Mouse (Mus musculus) CH12.LX (cell line): ENCODE measurements around the gene Tbc1d22a. TPM values are rescaled to one million over a fixed set of nuclear protein-coding genes. Genes with fewer than 3 reads are reported as not detected.

Experiments
- DNase-seq: peaks from one replicate; pipeline ENCODE4 v3.0.0-alpha.2; 2013; ENCODE audit errors: extremely low read depth
- H3K27ac ChIP-seq: 2 replicates; pipeline ENCODE4 v1.5.1; 2012; ENCODE audit warnings: low read depth, mild to moderate bottlenecking, control low read depth, moderate library complexity; ENCODE audit not compliant: insufficient read depth
- H3K27me3 ChIP-seq: replicated peaks from 2 replicates; pipeline ENCODE3; 2012; ENCODE audit warnings: inconsistent platforms
- H3K36me3 ChIP-seq, 2 experiments: replicated peaks in 1 of 2; 2 replicates each; pipeline versions ENCODE3 to v1.6.1; 2012; ENCODE audit warnings: inconsistent platforms in 1 of 2, low read length in 1 of 2, mild to moderate bottlenecking in 1 of 2, mixed read lengths in 1 of 2, moderate library complexity in 1 of 2; ENCODE audit not compliant: control insufficient read depth in 1 of 2, insufficient read depth in 1 of 2
- H3K4me1 ChIP-seq, 2 experiments: 2 replicates each; pipeline ENCODE4 v1.6.1; 2012; ENCODE audit warnings: inconsistent platforms in 1 of 2, moderate library complexity in 1 of 2; ENCODE audit not compliant: insufficient read depth in 2 of 2, control insufficient read depth in 1 of 2
- H3K4me2 ChIP-seq: 2 replicates; pipeline ENCODE4 v1.6.1; 2012; ENCODE audit warnings: low read depth, mild to moderate bottlenecking, control low read depth; ENCODE audit not compliant: poor library complexity, insufficient read depth, severe bottlenecking
- H3K4me3 ChIP-seq, 3 experiments: fragments of 150-350 bp in 1 of 3; sonication (generic) in 1 of 3; replicated peaks in 1 of 3; 2 replicates each; pipeline versions ENCODE3 to v1.5.1; 2011 to 2012; ENCODE audit warnings: low read depth in 2 of 3, low read length in 2 of 3, mild to moderate bottlenecking in 2 of 3, moderate library complexity in 2 of 3, control low read depth in 1 of 3, improper control_type of control experiment in 1 of 3, inconsistent platforms in 1 of 3, mixed read lengths in 1 of 3; ENCODE audit not compliant: poor library complexity in 1 of 3
- H3K79me2 ChIP-seq: replicated peaks from 2 replicates; pipeline ENCODE4 v1.6.1; 2012; ENCODE audit warnings: mild to moderate bottlenecking, moderate library complexity; ENCODE audit not compliant: control insufficient read depth, poor library complexity, insufficient read depth, severe bottlenecking; ENCODE audit errors: extremely low read depth
- H3K9ac ChIP-seq: 2 replicates; pipeline ENCODE4 v1.6.1; 2012; ENCODE audit warnings: low read depth, mild to moderate bottlenecking, control low read depth, moderate library complexity; ENCODE audit not compliant: insufficient read depth
- H3K9me3 ChIP-seq: replicated peaks from 2 replicates; pipeline ENCODE3; 2012; ENCODE audit warnings: low read length, inconsistent platforms, mixed read lengths
- BHLHE40 ChIP-seq: IDR thresholded peaks from 2 replicates; pipeline ENCODE4 v1.6.1; 2011; ENCODE audit warnings: mild to moderate bottlenecking, low read depth, low read length, improper control_type of control experiment
- CHD1 ChIP-seq: IDR thresholded peaks from 2 replicates; pipeline ENCODE4 v1.6.1; 2012; ENCODE audit warnings: low read depth, low read length, improper control_type of control experiment, inconsistent platforms
- CTCF ChIP-seq, 2 experiments: IDR thresholded peaks in 1 of 2; conservative IDR thresholded peaks in 1 of 2; 2 replicates each; pipeline ENCODE4 v1.5.1; 2011 to 2012; ENCODE audit warnings: low read depth in 2 of 2, low read length in 2 of 2, improper control_type of control experiment in 1 of 2, inconsistent platforms in 1 of 2, mild to moderate bottlenecking in 1 of 2, moderate library complexity in 1 of 2
- E2F4 ChIP-seq: IDR thresholded peaks from 2 replicates; pipeline ENCODE4 v1.6.1; 2011; ENCODE audit warnings: low read depth, low read length, improper control_type of control experiment; ENCODE audit not compliant: insufficient replicate concordance
- ELF1 ChIP-seq: IDR thresholded peaks from 2 replicates; pipeline ENCODE4 v1.6.1; 2014; ENCODE audit warnings: low read depth, mild to moderate bottlenecking, inconsistent platforms, low read length, improper control_type of control experiment
- ETS1 ChIP-seq: conservative IDR thresholded peaks from 2 replicates; pipeline ENCODE4 v1.6.1; 2012; ENCODE audit warnings: low read depth, mild to moderate bottlenecking, inconsistent platforms, low read length, improper control_type of control experiment, moderate library complexity
- GABPA ChIP-seq: IDR thresholded peaks from 2 replicates; pipeline ENCODE4 v1.6.1; 2012; ENCODE audit warnings: low read depth, low read length, improper control_type of control experiment, inconsistent platforms; ENCODE audit not compliant: insufficient replicate concordance
- HCFC1 ChIP-seq: IDR thresholded peaks from 2 replicates; pipeline ENCODE4 v1.6.1; 2012; ENCODE audit warnings: low read depth, mild to moderate bottlenecking, inconsistent platforms, low read length, improper control_type of control experiment
- JUN ChIP-seq: IDR thresholded peaks from 2 replicates; pipeline ENCODE4 v1.6.1; 2011; ENCODE audit warnings: low read depth, mild to moderate bottlenecking, low read length, improper control_type of control experiment, moderate library complexity; ENCODE audit not compliant: insufficient read depth
- JUND ChIP-seq: conservative IDR thresholded peaks from 2 replicates; pipeline ENCODE4 v1.6.1; 2011; ENCODE audit warnings: low read depth, low read length, improper control_type of control experiment
- KAT2A ChIP-seq: IDR thresholded peaks from 2 replicates; pipeline ENCODE4 v1.6.1; 2012; ENCODE audit warnings: low read length, improper control_type of control experiment, inconsistent platforms; ENCODE audit not compliant: insufficient replicate concordance
- MAFK ChIP-seq: IDR thresholded peaks from 2 replicates; pipeline ENCODE4 v1.6.1; 2011; ENCODE audit warnings: low read length, improper control_type of control experiment; ENCODE audit not compliant: insufficient replicate concordance
- MAZ ChIP-seq: IDR thresholded peaks from 2 replicates; pipeline ENCODE4 v1.6.1; 2012; ENCODE audit warnings: low read depth, mild to moderate bottlenecking, inconsistent platforms, low read length, improper control_type of control experiment, moderate library complexity
- MXI1 ChIP-seq: IDR thresholded peaks from 2 replicates; pipeline ENCODE4 v1.6.1; 2011; ENCODE audit warnings: mild to moderate bottlenecking, low read depth, low read length, improper control_type of control experiment
- MYC ChIP-seq: IDR thresholded peaks from 2 replicates; pipeline ENCODE4 v1.6.1; 2011; ENCODE audit warnings: low read depth, mild to moderate bottlenecking, improper control_type of control experiment, low read length
- NELFE ChIP-seq: IDR thresholded peaks from 2 replicates; pipeline ENCODE4 v1.6.1; 2011; ENCODE audit warnings: low read depth, low read length, improper control_type of control experiment
- POLR2A ChIP-seq: IDR thresholded peaks from 2 replicates; pipeline ENCODE4 v1.6.1; 2011; ENCODE audit warnings: low read depth, mild to moderate bottlenecking, improper control_type of control experiment, low read length
- RAD21 ChIP-seq: IDR thresholded peaks from 2 replicates; pipeline ENCODE4 v1.6.1; 2011; ENCODE audit warnings: low read depth, mild to moderate bottlenecking, low read length, improper control_type of control experiment, moderate library complexity
- RCOR1 ChIP-seq: conservative IDR thresholded peaks from 2 replicates; pipeline ENCODE4 v1.6.1; 2012; ENCODE audit warnings: low read depth, mild to moderate bottlenecking, inconsistent platforms, low read length, improper control_type of control experiment
- SMC3 ChIP-seq: IDR thresholded peaks from 2 replicates; pipeline ENCODE4 v1.6.1; 2011; ENCODE audit warnings: low read depth, low read length, improper control_type of control experiment
- TCF12 ChIP-seq: IDR thresholded peaks from 2 replicates; pipeline ENCODE4 v1.6.1; 2014; ENCODE audit warnings: low read depth, mild to moderate bottlenecking, inconsistent platforms, low read length, improper control_type of control experiment
- UBTF ChIP-seq: IDR thresholded peaks from 2 replicates; pipeline ENCODE4 v1.6.1; 2012; ENCODE audit warnings: low read depth, mild to moderate bottlenecking, inconsistent platforms, low read length, improper control_type of control experiment, moderate library complexity
- USF2 ChIP-seq: conservative IDR thresholded peaks from 2 replicates; pipeline ENCODE4 v1.6.1; 2011; ENCODE audit warnings: low read depth, low read length, improper control_type of control experiment
- ZC3H11A ChIP-seq: IDR thresholded peaks from 2 replicates; pipeline ENCODE4 v1.6.1; 2012; ENCODE audit warnings: low read depth, mild to moderate bottlenecking, inconsistent platforms, low read length, improper control_type of control experiment
- ZKSCAN1 ChIP-seq: IDR thresholded peaks from 2 replicates; pipeline ENCODE4 v1.6.1; 2012; ENCODE audit warnings: low read depth, inconsistent platforms, low read length, improper control_type of control experiment, borderline replicate concordance
- ZMIZ1 ChIP-seq: IDR thresholded peaks from 2 replicates; pipeline ENCODE4 v1.6.1; 2012; ENCODE audit warnings: low read depth, mild to moderate bottlenecking, inconsistent platforms, low read length, improper control_type of control experiment
- ZNF384 ChIP-seq: IDR thresholded peaks from 2 replicates; pipeline ENCODE4 v1.6.1; 2012; ENCODE audit warnings: low read depth, low read length, improper control_type of control experiment, inconsistent platforms
- dilution Hi-C: fragments of 300-500 bp; cut with MboI; formaldehyde crosslinking; loops from 2 replicates; pipeline ENCODE4 v1.14.3; 2020; ENCODE audit warnings: low sequenced_read_pairs; ENCODE audit not compliant: extremely low pct_unique_long_range_greater_than_20kb, extremely low pct_ligation_motif_present
- in situ Hi-C: fragments of 300-500 bp; cut with MboI; formaldehyde crosslinking; loops from 3 replicates; pipeline ENCODE4 v1.14.3; 2019; ENCODE audit warnings: low sequenced_read_pairs, low pct_ligation_motif_present, low pct_unique_long_range_greater_than_20kb, mixed read lengths
- polyA plus RNA-seq: library from polyadenylated mRNA; unstranded; fragments of >175 nt; gene quantifications from 2 replicates; pipeline ENCODE4 v1.2.1, GENCODE M21; 2012; ENCODE audit warnings: low read depth; ENCODE audit not compliant: insufficient read length
- total RNA-seq, 2 experiments: library from RNA; depleted of rRNA; stranded (reverse); fragments of 300-350 nt in 1 of 2; fragments of >200 nt in 1 of 2; gene quantifications; 2 replicates each; pipeline ENCODE4 v1.2.3; 2012 to 2014

Tbc1d22a gene
- total and polyA plus RNA-seq, 3 experiments, result 17.6 to 20.2 (median 19.4) TPM

DNA sequence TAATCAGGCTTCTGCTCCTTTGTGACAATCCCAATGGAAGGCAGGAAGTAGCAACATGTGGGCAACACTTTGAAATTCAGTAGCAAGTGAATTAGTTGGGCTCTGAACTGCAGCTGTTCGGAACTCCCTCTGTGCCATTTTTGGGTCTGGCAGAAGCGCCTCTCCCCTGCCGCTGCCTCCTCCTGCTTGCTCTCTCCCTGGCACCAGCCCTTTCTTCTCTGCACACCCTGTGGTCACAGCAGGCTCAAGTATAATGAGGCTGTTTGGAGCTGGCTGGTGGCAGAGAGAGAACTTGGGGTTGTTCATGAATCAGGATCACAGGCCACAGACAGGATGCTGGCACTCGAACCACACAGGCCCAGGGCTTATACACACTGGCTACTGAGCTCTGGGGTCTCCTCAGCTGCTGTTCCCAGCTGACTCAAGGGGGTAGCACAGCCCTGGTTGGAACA, 42.5 kb downstream of the Tbc1d22a start:
- Histone ChIP-seq H3K4me1 (peaks cover 0 to 13% of the 10 kb centered on the region in 2 experiments; a peak in 1 of 4 replicates), H3K79me2 (no peaks in the 10 kb centered on the region), H3K27me3 (no peaks in the 10 kb centered on the region), H3K9me3 (no peaks in the 10 kb centered on the region), H3K4me3 (no peak overlapping the region), H3K36me3 (peaks cover 0 to 52% of the 10 kb centered on the region in 2 experiments), H3K9ac (no peak overlapping the region), H3K27ac (no peak overlapping the region), H3K4me2 (no peak overlapping the region)
- no peak for DNase-seq
- in situ Hi-C loops (no loop called here), dilution Hi-C loops (no loop called here)
- TF ChIP-seq ELF1 (no peak), ETS1 (no peak), JUN (no peak), TCF12 (no peak), CHD1 (no peak), USF2 (no peak), MAZ (no peak), RAD21 (no peak), HCFC1 (no peak), NELFE (no peak), KAT2A (no peak), MAFK (no peak), MXI1 (no peak), ZC3H11A (no peak), ZNF384 (no peak), E2F4 (no peak), JUND (no peak), ZKSCAN1 (no peak), POLR2A (no peak), RCOR1 (no peak)

DNA sequence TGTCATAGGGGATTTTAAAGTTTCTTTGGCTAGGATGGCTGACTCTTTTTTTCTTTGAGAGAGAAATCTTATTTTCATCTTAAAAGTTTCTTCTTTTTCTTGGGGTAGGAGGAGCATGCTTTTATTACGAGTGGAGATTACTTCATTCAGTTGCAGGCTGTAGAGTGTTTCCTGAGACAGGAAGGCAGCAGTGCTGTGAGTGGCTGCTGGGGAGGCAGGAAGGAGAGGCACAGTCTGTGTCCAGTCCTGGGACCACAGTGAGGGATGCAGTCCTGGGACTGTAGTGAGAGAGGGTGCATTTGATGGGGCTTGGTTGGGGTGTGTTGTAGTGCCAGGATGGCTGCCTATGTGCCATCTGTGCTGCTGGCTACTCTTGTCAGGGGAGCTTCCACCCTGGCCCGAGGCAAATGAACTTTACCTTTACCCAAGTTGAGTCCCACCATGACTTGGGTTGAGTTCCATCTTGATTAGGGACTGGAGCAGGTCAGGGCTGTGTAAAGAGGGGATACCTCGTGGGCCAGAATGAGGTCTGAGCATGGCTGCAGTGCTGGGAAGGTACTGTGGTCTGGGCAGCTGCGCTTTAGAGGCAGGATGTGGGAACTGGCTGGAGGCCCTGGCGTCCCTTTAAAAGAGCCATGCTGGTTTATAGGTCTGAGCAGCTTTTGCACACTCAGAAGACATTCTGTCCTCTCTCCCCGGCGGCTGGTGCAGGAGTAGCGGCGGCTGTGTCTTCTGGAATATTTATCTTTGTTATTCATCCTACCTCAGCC, 43.8 kb downstream of the Tbc1d22a start:
- dilution Hi-C loops, result no loop called here
- no peak for DNase-seq
- H3K4me1 ChIP-seq, result peaks cover 0 to 9% of the 10 kb centered on the region in 2 experiments; a peak in 1 of 4 replicates
- H3K36me3 ChIP-seq, result peaks cover 0 to 54% of the 10 kb centered on the region in 2 experiments
- H3K27me3 ChIP-seq, result no peaks in the 10 kb centered on the region
- in situ Hi-C loops, result no loop called here
- TF ChIP-seq SMC3 (no peak), HCFC1 (no peak), ZMIZ1 (no peak), POLR2A (no peak), USF2 (no peak), ZNF384 (no peak), ZC3H11A (no peak), BHLHE40 (no peak), ZKSCAN1 (no peak), CTCF (conservative IDR thresholded peaks at IDR 0.05 in 1 of 2, IDR thresholded peaks at IDR 0.05 in 1 of 2; ENCODE audit: low read depth in 2 of 2, low read length in 2 of 2) (no peak), GABPA (no peak), E2F4 (no peak), MYC (no peak), UBTF (no peak)
- H3K27ac ChIP-seq, result no peak overlapping the region
- no peaks in the 10 kb centered on the region for H3K79me2 ChIP-seq
- H3K9ac ChIP-seq, result no peak overlapping the region
- H3K4me2 ChIP-seq, result no peak overlapping the region
- H3K9me3 ChIP-seq, result no peaks in the 10 kb centered on the region
- H3K4me3 ChIP-seq, result no peak overlapping the region
